Mouse (Mus musculus): ENCODE data around the gene Sun2. TPM values are rescaled to one million over a fixed set of nuclear protein-coding genes. Genes with fewer than 3 reads are reported as not detected.

Gene Sun2
- total and polyA plus RNA-seq, 2 experiments from 2014 or later = 4.5 to 43.6 TPM

DNA sequence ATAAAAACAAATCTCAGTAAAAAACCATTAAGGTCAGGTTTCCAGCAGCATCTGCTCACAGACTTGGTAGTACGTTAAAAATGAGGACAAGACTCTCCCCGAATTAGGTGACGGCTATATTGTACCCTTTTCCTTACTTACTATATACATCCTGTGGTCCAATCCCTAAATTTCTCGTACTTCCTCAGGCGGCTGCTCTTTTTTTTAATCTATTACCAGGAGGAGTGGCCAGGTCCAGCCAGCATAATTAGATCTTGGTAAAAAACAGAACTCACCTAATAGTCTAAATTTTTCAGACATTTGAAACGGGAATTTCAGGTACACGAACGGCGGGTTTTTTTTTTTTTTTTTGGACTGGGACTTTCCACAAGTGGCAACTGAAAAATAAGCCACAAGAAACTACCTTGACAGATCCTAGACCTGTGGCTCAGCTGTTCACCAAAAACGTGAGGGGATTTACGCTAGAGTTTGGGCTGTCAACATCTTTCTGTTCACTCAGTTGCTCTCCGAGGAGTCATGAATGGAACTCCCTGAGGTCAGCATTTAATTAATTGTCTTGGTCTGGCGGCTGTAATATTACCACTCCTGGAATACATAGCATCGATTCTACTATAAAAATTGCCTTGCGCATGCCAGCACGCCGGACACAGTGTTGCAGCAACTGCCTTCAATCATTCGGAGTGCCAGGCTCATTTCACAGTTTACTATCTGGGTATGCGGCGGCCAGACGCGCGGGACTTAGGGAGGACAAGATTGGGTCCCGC lies 52.5 kb downstream of the Sun2 start:
- WGBS = 17% methylated on average over 24 of the region's 24 CpGs
- Histone ChIP-seq H3K4me1 (ENCODE audit: insufficient read depth, low read length) (peaks cover 19% of the 10 kb centered on the region), H3K9ac (replicated peaks; ENCODE audit: low read length) (peak overlapping the region; percentile 31; the same call in 1 of the 2 replicates)

DNA sequence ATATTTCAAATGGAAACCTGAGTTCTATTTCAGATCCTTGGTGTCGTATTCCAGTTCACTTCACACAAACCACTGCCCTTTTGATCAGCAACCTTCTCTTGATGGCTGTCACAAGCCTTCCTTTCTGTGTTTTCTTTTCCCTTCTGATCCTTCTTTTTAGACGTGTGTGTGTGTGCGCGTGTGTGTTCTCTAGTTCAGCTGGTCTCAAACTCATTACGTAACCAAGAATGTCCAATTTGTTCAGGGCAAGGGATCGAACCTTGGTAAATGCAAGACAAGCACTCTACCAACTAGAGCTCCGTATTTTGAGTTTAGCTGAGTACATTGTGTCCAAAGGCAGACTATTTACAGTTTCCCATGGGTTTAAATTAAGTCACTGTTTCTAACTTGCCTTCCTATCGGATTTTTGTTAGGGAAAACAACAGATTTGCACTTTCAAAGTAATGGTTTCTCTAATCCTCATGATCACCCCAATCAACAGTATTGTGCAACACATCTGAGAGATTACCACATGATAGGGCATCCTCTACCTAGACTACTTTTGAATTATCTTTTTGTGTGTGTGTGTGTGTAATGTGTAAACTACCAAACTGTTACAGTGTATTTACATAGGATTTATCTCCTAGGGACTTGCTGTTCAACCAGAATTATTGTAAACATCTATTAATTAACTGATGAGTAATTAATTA lies 53.9 kb downstream of the Sun2 start:
- Histone ChIP-seq H3K36me3 (ENCODE audit: insufficient read depth, low read length) (no peaks in the 10 kb centered on the region), H3K9me3 (ENCODE audit: low read length) (no peaks in the 10 kb centered on the region), H3K9ac (replicated peaks; ENCODE audit: low read length) (peak overlapping the region; percentile 92), H3K4me3 (ENCODE audit: low read length) (peak overlapping the region; percentile 93), H3K27me3 (ENCODE audit: insufficient read depth, low read length) (no peaks in the 10 kb centered on the region), H3K4me1 (ENCODE audit: insufficient read depth, low read length) (peaks cover 34% of the 10 kb centered on the region), H3K4me2 (ENCODE audit: low read depth, low read length) (peak overlapping the region; percentile 79), H3K27ac (peak overlapping the region; percentile 94)
- ATAC-seq (no peak), DNase-seq (ENCODE audit: low spot score) (no peak)
- 5% methylated on average over 8 of the region's 8 CpGs for WGBS
- no peak for TF ChIP-seq CTCF (IDR thresholded peaks at IDR 0.05; ENCODE audit: low read depth)

More for the DNA sequence above, 52.5 kb downstream of the Sun2 start:
- Histone ChIP-seq H3K27me3 (ENCODE audit: insufficient read depth, low read length) (no peaks in the 10 kb centered on the region), H3K36me3 (ENCODE audit: insufficient read depth, low read length) (no peaks in the 10 kb centered on the region), H3K4me2 (ENCODE audit: low read depth, low read length) (peak overlapping the region; percentile 99), H3K4me3 (ENCODE audit: low read length) (peak overlapping the region; percentile 83), H3K9me3 (ENCODE audit: low read length) (no peaks in the 10 kb centered on the region), H3K27ac (peak overlapping the region; percentile 65; the same call in 1 of the 2 replicates)
- no peak for TF ChIP-seq CTCF (IDR thresholded peaks at IDR 0.05; ENCODE audit: low read depth)
- no peak for DNase-seq (ENCODE audit: low spot score)
- no peak for ATAC-seq

DNA sequence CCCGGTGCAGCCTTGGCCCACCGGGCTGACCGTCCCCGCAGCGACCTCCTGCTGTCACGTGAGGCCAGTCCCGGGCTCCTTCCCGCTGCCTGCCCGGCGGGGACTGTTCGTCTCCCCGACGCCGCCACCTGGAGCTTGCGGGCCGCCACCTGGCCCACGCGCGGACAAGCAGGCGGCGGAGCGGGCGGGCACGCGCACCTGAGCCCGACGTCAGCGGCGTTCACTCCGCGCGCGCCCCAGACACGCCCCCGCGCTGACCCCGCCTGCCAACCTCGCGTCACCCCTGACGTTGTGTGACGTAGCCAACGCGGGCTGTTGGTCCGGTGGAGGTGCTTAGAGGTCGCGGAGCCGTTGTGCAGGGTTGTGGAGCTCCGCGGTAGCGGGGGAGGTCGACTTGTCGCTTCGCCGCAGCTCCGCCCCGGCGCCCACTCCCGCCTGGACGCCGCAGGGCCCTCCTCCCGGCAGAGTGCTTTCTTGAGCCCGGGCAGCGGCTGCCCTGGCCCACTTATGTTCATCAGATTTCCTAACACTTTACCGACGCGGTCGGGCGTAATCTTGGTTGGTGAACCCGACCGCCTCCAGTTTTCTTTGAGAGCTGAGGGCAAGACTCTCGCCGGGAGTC lies 54.6 kb downstream of the Sun2 start, which contains the start of gene Josd1:
Gene Josd1 (minus strand): TSS at position 274 of the 622 bp plus-strand sequence.
- DNase-seq (ENCODE audit: low spot score) (peak; percentile 95), ATAC-seq (peak; percentile 71)
- H3K27me3 ChIP-seq (ENCODE audit: insufficient read depth, low read length) = no peaks in the 10 kb centered on the region
- no peaks in the 10 kb centered on the region for H3K36me3 ChIP-seq (ENCODE audit: insufficient read depth, low read length)
- no peaks in the 10 kb centered on the region for H3K9me3 ChIP-seq (ENCODE audit: low read length)
- H3K27ac ChIP-seq = peak within 1 kb of the TSS; percentile 94
- 1% methylated on average over 72 of the region's 72 CpGs for WGBS
- peaks cover 38% of the 10 kb centered on the region for H3K4me1 ChIP-seq (ENCODE audit: insufficient read depth, low read length)
- no peak for TF ChIP-seq CTCF (IDR thresholded peaks at IDR 0.05; ENCODE audit: low read depth)
- H3K4me2 ChIP-seq (ENCODE audit: low read depth, low read length) = peak within 1 kb of the TSS; percentile 79
- peak within 1 kb of the TSS; percentile 92 for H3K9ac ChIP-seq (replicated peaks; ENCODE audit: low read length)
- peak within 1 kb of the TSS; percentile 93 for H3K4me3 ChIP-seq (ENCODE audit: low read length)

DNA sequence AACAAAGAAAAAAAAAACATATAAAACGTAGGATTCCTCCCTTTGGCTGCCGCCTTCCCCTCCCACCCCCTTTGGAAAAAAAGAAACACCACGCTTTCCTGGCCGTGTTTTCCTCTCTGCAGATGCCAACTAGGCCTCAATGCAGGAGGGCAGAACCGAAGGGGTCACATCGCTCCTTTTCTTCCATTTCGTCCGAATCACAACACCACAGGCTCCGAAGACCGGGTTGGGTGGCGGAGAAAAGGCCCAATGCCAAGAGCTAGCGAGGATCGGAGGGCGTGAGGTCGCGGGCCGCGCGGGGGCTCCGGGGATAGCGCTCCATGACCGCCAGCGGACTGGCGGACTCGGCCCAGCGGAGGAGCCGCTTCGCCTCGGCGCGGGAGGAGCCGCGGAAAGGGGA lies 55.2 kb downstream of the Sun2 start:
- no peaks in the 10 kb centered on the region for H3K27me3 ChIP-seq (ENCODE audit: insufficient read depth, low read length)
- H3K36me3 ChIP-seq (ENCODE audit: insufficient read depth, low read length) = no peaks in the 10 kb centered on the region
- peak overlapping the region; percentile 92 for H3K9ac ChIP-seq (replicated peaks; ENCODE audit: low read length)
- no peaks in the 10 kb centered on the region for H3K9me3 ChIP-seq (ENCODE audit: low read length)
- DNase-seq (ENCODE audit: low spot score) (peak; percentile 58), ATAC-seq (no peak)
- peak overlapping the region; percentile 79 for H3K4me2 ChIP-seq (ENCODE audit: low read depth, low read length)
- H3K4me3 ChIP-seq (ENCODE audit: low read length) = peak overlapping the region; percentile 93
- under 1% methylated on average over 31 of the region's 33 CpGs for WGBS
- TF ChIP-seq CTCF (IDR thresholded peaks at IDR 0.05; ENCODE audit: low read depth) = no peak
- peak overlapping the region; percentile 94 for H3K27ac ChIP-seq
- H3K4me1 ChIP-seq (ENCODE audit: insufficient read depth, low read length) = peaks cover 38% of the 10 kb centered on the region

DNA sequence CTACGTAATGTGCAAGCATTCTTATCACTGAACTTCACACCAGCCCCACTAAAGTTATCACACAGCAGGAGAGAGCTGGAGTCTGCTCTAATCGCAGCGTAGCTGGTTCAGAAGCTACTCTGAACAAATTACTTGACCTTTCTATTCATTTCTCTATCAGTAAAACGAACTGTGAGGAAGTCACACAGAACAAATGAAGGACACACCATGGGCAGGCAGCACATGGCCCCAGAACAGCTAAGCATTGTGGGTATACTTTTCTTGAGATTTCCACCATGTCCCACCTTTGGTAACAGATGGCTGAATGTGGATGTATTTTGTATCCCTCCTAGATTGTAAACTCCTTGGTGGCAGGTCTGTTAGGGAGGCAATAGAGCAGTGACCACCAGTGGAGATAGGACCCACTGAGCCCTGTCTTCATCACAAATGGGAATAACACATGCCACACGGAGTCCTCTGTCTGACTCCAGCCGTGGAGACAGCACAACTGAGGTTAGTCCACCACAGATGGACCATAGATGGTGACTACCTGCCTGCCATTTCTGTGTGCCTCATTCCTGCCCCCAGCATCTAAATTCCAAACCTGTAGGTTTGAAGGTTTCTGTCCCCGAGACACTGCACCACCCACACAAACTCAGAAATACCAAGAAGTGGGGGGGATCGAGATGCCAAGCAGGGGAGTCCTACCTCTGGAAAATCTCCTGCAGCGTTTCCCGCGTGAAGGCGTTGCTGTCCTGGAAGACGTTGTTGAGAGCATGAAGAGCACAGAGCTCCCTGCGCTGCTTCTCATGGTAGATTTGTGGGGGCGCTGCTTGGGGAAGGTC lies 56.1 kb downstream of the Sun2 start:
- peaks cover 34% of the 10 kb centered on the region for H3K4me1 ChIP-seq (ENCODE audit: insufficient read depth, low read length)
- 10% methylated on average over 15 of the region's 15 CpGs for WGBS
- H3K9ac ChIP-seq (replicated peaks; ENCODE audit: low read length) = peak overlapping the region; percentile 92; the same call in 1 of the 2 replicates
- ATAC-seq = no peak
- H3K36me3 ChIP-seq (ENCODE audit: insufficient read depth, low read length) = no peaks in the 10 kb centered on the region
- H3K4me2 ChIP-seq (ENCODE audit: low read depth, low read length) = peak overlapping the region; percentile 79
- TF ChIP-seq CTCF (IDR thresholded peaks at IDR 0.05; ENCODE audit: low read depth) = no peak
- no peak overlapping the region for H3K27ac ChIP-seq
- H3K27me3 ChIP-seq (ENCODE audit: insufficient read depth, low read length) = no peaks in the 10 kb centered on the region
- peak overlapping the region; percentile 93 for H3K4me3 ChIP-seq (ENCODE audit: low read length)
- H3K9me3 ChIP-seq (ENCODE audit: low read length) = no peaks in the 10 kb centered on the region
- DNase-seq (ENCODE audit: low spot score) = no peak

DNA sequence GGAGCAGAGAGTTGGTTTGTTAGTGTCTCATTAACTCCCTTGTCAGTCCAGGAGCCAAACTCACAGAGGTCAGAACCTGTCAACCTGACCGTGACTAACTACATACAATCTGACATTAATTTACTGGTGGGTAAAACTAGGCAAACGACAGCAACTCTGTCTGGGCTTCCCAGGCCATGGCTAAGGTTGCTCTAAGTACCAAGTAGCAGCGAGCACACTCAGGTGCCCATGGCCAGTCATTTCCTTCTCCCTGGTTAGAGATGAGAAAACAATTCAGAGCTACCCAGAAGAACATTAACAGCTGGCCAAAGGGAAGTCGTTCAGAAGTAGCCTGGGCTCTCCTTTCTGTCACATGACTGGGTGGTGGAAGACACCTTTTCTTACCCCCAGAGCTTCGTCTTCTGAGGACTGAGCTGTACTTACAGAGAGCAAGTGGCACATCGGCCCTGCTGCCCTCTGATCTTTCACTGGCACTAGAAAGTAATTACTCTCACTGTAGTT lies 57.1 kb downstream of the Sun2 start:
- DNase-seq (ENCODE audit: low spot score) (no peak), ATAC-seq (no peak)
- Histone ChIP-seq H3K9me3 (ENCODE audit: low read length) (no peaks in the 10 kb centered on the region), H3K27ac (no peak overlapping the region), H3K9ac (replicated peaks; ENCODE audit: low read length) (peak overlapping the region; percentile 42), H3K4me3 (ENCODE audit: low read length) (peak overlapping the region; percentile 93), H3K27me3 (ENCODE audit: insufficient read depth, low read length) (no peaks in the 10 kb centered on the region), H3K36me3 (ENCODE audit: insufficient read depth, low read length) (no peaks in the 10 kb centered on the region), H3K4me2 (ENCODE audit: low read depth, low read length) (peak overlapping the region; percentile 79), H3K4me1 (ENCODE audit: insufficient read depth, low read length) (peaks cover 34% of the 10 kb centered on the region)
- no peak for TF ChIP-seq CTCF (IDR thresholded peaks at IDR 0.05; ENCODE audit: low read depth)
- WGBS = 46% methylated on average over 6 of the region's 6 CpGs
